Mouse (Mus musculus): Measurements from ENCODE around the gene Fam19a4. TPM values are rescaled to one million over a fixed set of nuclear protein-coding genes. Genes with fewer than 3 reads are reported as not detected.
A peak's percentile ranks its signal among the peaks of the same experiment; 100 is the strongest.

Gene Fam19a4
- polyA plus RNA-seq, 1 experiment from 2014 or later, result 0.08 TPM

DNA sequence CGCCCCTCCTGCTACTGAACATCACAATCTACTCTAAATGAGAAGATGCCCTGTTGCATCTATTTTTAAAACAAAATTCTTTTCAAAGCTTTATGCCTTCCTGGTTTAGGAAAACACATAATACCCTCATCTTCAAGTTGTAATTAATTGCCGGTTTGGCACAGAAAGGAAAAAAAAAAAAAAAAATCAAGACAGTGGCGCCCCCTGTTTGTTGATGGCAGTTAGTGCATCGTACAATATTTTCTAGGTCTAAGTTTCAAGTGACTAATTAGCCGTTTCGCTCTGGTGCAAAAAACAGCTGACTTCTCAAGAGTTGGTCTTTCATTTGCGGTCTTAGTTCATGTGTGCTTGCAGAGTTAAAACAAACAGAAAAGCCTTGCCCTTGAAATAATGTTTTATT, 207.1 kb downstream of the Fam19a4 start:
- DNase-seq (ENCODE audit: low spot score) (peak; percentile 7), ATAC-seq (replicated peaks; ENCODE audit: low FRiP score, low read depth) (no peak)
- no peaks in the 10 kb centered on the region for H3K4me1 ChIP-seq (replicated peaks; ENCODE audit: insufficient read depth, low read length)
- no peak overlapping the region for H3K9ac ChIP-seq (ENCODE audit: low read depth, low read length)
- H3K9me3 ChIP-seq (replicated peaks; ENCODE audit: low read length), result no peaks in the 10 kb centered on the region
- no peak overlapping the region for H3K4me3 ChIP-seq (replicated peaks; ENCODE audit: low read depth, low read length)
- peak; percentile 54 for TF ChIP-seq CTCF (IDR thresholded peaks at IDR 0.05; ENCODE audit: low read depth)
- H3K36me3 ChIP-seq (ENCODE audit: insufficient read depth, low read length), result no peaks in the 10 kb centered on the region
- H3K4me2 ChIP-seq (ENCODE audit: low read length), result no peak overlapping the region
- H3K27me3 ChIP-seq (ENCODE audit: insufficient read depth, low read length), result no peaks in the 10 kb centered on the region
- H3K27ac ChIP-seq, result no peak overlapping the region
- WGBS, result 67% methylated on average over 7 of the region's 7 CpGs

DNA sequence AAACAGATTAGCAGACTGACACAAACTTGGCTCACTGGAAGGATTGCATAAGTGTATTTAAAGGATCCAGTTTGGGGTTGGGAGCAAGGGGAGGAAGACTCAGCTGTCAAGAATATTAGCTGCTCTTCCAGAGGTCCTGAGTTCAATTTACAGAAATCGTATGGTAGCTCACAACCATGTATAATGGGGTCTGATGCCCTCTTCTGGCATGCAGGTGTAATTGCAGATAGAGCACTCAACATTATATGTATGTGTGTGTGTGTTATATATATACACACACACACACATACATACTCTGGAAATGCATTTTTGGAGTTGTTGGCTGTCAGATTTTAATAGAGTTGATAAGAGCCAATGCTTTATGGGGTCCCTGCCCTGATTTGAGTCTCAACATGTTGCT, 216.3 kb downstream of the Fam19a4 start:
- H3K36me3 ChIP-seq (ENCODE audit: insufficient read depth, low read length), result no peaks in the 10 kb centered on the region
- WGBS, result 57% methylated on average over 1 of the region's 1 CpGs

GRCm38 (mm10) chr6:96840634-96841033, 219.6 kb downstream of the Fam19a4 start:
- no peak for TF ChIP-seq CTCF (IDR thresholded peaks at IDR 0.05; ENCODE audit: low read depth)
- ATAC-seq (replicated peaks; ENCODE audit: low FRiP score, low read depth) (no peak), DNase-seq (ENCODE audit: low spot score) (no peak)
- Histone ChIP-seq H3K27me3 (ENCODE audit: insufficient read depth, low read length) (no peaks in the 10 kb centered on the region), H3K27ac (no peak overlapping the region), H3K9me3 (replicated peaks; ENCODE audit: low read length) (no peaks in the 10 kb centered on the region), H3K4me2 (ENCODE audit: low read length) (no peak overlapping the region), H3K9ac (ENCODE audit: low read depth, low read length) (no peak overlapping the region), H3K36me3 (ENCODE audit: insufficient read depth, low read length) (no peaks in the 10 kb centered on the region), H3K4me1 (replicated peaks; ENCODE audit: insufficient read depth, low read length) (no peaks in the 10 kb centered on the region), H3K4me3 (replicated peaks; ENCODE audit: low read depth, low read length) (no peak overlapping the region)
- 71% methylated on average over 3 of the region's 3 CpGs for WGBS

More for the DNA sequence above, 216.3 kb downstream of the Fam19a4 start:
- peak; percentile 17 for DNase-seq (ENCODE audit: low spot score)
- Histone ChIP-seq H3K4me1 (replicated peaks; ENCODE audit: insufficient read depth, low read length) (no peaks in the 10 kb centered on the region), H3K9me3 (replicated peaks; ENCODE audit: low read length) (no peaks in the 10 kb centered on the region), H3K27ac (no peak overlapping the region), H3K4me2 (ENCODE audit: low read length) (no peak overlapping the region), H3K4me3 (replicated peaks; ENCODE audit: low read depth, low read length) (no peak overlapping the region), H3K27me3 (ENCODE audit: insufficient read depth, low read length) (no peaks in the 10 kb centered on the region), H3K9ac (ENCODE audit: low read depth, low read length) (no peak overlapping the region)
- peak; percentile 67 for TF ChIP-seq CTCF (IDR thresholded peaks at IDR 0.05; ENCODE audit: low read depth)
- no peak for ATAC-seq (replicated peaks; ENCODE audit: low FRiP score, low read depth)

GRCm38 (mm10) chr6:96826626-96827025, 233.6 kb downstream of the Fam19a4 start:
- no peaks in the 10 kb centered on the region for H3K27me3 ChIP-seq (ENCODE audit: insufficient read depth, low read length)
- no peak overlapping the region for H3K27ac ChIP-seq
- TF ChIP-seq CTCF (IDR thresholded peaks at IDR 0.05; ENCODE audit: low read depth), result no peak
- DNase-seq (ENCODE audit: low spot score) (no peak), ATAC-seq (replicated peaks; ENCODE audit: low FRiP score, low read depth) (no peak)
- no peak overlapping the region for H3K4me3 ChIP-seq (replicated peaks; ENCODE audit: low read depth, low read length)
- no peaks in the 10 kb centered on the region for H3K9me3 ChIP-seq (replicated peaks; ENCODE audit: low read length)
- no peak overlapping the region for H3K4me2 ChIP-seq (ENCODE audit: low read length)
- no peak overlapping the region for H3K9ac ChIP-seq (ENCODE audit: low read depth, low read length)
- H3K36me3 ChIP-seq (ENCODE audit: insufficient read depth, low read length), result no peaks in the 10 kb centered on the region
- 76% methylated on average over 3 of the region's 3 CpGs for WGBS
- no peaks in the 10 kb centered on the region for H3K4me1 ChIP-seq (replicated peaks; ENCODE audit: insufficient read depth, low read length)

- TF ChIP-seq CTCF (IDR thresholded peaks at IDR 0.05; ENCODE audit: low read depth), result no peak
- Histone ChIP-seq H3K4me3 (replicated peaks; ENCODE audit: low read depth, low read length) (no peak overlapping the region), H3K9ac (ENCODE audit: low read depth, low read length) (no peak overlapping the region), H3K27me3 (ENCODE audit: insufficient read depth, low read length) (no peaks in the 10 kb centered on the region), H3K4me2 (ENCODE audit: low read length) (no peak overlapping the region), H3K4me1 (replicated peaks; ENCODE audit: insufficient read depth, low read length) (no peaks in the 10 kb centered on the region), H3K36me3 (ENCODE audit: insufficient read depth, low read length) (no peaks in the 10 kb centered on the region), H3K9me3 (replicated peaks; ENCODE audit: low read length) (no peaks in the 10 kb centered on the region), H3K27ac (no peak overlapping the region)
- DNase-seq (ENCODE audit: low spot score), result no peak
- ATAC-seq (replicated peaks; ENCODE audit: low FRiP score, low read depth), result no peak
- WGBS, result 66% methylated on average over 3 of the region's 3 CpGs
Measured at GRCm38 (mm10) chr6:96802981-96803380, 257.2 kb downstream of the Fam19a4 start.

DNA sequence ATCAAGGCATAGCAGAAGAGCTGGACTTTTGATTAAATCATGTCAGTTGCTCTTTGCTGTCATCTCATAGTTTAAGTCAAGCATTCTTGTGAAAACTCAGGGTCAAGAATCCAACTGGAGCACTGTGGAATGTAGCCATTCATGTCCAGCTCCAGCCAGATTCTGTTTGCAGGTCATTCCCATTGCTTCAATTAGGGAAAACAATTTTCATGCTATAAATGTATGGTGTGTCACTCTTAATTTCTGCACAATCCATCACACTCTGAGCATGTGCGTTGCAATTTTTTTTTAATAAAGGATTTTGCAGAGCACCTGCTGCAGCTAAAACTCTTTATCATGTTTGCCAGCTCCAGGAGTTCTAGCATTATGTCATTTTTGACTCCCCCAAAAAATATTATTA, 261.5 kb downstream of the Fam19a4 start:
- Histone ChIP-seq H3K27me3 (ENCODE audit: insufficient read depth, low read length) (no peaks in the 10 kb centered on the region), H3K4me2 (ENCODE audit: low read length) (no peak overlapping the region), H3K36me3 (ENCODE audit: insufficient read depth, low read length) (no peaks in the 10 kb centered on the region), H3K4me3 (replicated peaks; ENCODE audit: low read depth, low read length) (no peak overlapping the region), H3K9me3 (replicated peaks; ENCODE audit: low read length) (no peaks in the 10 kb centered on the region), H3K27ac (no peak overlapping the region), H3K9ac (ENCODE audit: low read depth, low read length) (no peak overlapping the region), H3K4me1 (replicated peaks; ENCODE audit: insufficient read depth, low read length) (no peaks in the 10 kb centered on the region)
- 98% methylated on average over 1 of the region's 1 CpGs for WGBS
- no peak for ATAC-seq (replicated peaks; ENCODE audit: low FRiP score, low read depth)
- TF ChIP-seq CTCF (IDR thresholded peaks at IDR 0.05; ENCODE audit: low read depth), result no peak
- DNase-seq (ENCODE audit: low spot score), result no peak

DNA sequence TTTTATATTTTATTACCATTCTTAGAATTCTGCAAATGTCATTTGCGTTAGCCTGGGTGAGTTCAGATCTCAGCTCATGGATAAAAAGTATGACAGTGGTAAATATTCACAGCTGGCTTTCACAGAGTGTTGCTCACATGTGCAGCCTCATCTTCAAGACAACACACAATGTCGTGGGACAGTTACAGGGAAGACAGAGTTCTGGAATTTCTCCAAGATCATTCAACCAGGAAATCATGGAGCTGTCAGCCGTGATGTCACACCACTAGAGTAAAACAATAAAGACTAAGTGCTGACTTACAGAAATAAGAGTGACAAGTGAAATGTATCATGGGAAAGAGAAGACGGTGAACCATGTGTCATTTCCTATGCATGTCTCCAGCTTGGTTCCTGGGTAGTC, 262.8 kb downstream of the Fam19a4 start:
- DNase-seq (ENCODE audit: low spot score) (no peak), ATAC-seq (replicated peaks; ENCODE audit: low FRiP score, low read depth) (no peak)
- no peaks in the 10 kb centered on the region for H3K27me3 ChIP-seq (ENCODE audit: insufficient read depth, low read length)
- 61% methylated on average over 4 of the region's 4 CpGs for WGBS
- no peak overlapping the region for H3K27ac ChIP-seq
- H3K4me2 ChIP-seq (ENCODE audit: low read length), result no peak overlapping the region
- no peak overlapping the region for H3K4me3 ChIP-seq (replicated peaks; ENCODE audit: low read depth, low read length)
- no peak for TF ChIP-seq CTCF (IDR thresholded peaks at IDR 0.05; ENCODE audit: low read depth)
- no peak overlapping the region for H3K9ac ChIP-seq (ENCODE audit: low read depth, low read length)
- no peaks in the 10 kb centered on the region for H3K4me1 ChIP-seq (replicated peaks; ENCODE audit: insufficient read depth, low read length)
- H3K36me3 ChIP-seq (ENCODE audit: insufficient read depth, low read length), result no peaks in the 10 kb centered on the region
- H3K9me3 ChIP-seq (replicated peaks; ENCODE audit: low read length), result no peaks in the 10 kb centered on the region

Other genes starting within 250 kb of the Fam19a4 start
- 12.8 and 14.4 TPM in 2 replicates for gene Eogt, start 88.8 kb upstream of the Fam19a4 start, polyA plus RNA-seq (2015; fragmentation: Nextera tagmentation; extraction: Ambion mirVana)
- gene Tmf1, start 118.7 kb upstream of the Fam19a4 start, polyA plus RNA-seq (2015; fragmentation: Nextera tagmentation; extraction: Ambion mirVana), result 48.6 and 50.7 TPM in 2 replicates
- 57.1 TPM in 2 replicates for gene Uba3, start 145.2 kb upstream of the Fam19a4 start, polyA plus RNA-seq (2015; fragmentation: Nextera tagmentation; extraction: Ambion mirVana)
- gene Arl6ip5, start 150.3 kb upstream of the Fam19a4 start, polyA plus RNA-seq (2015; fragmentation: Nextera tagmentation; extraction: Ambion mirVana), result 64.9 and 72.3 TPM in 2 replicates
- gene Lmod3, start 192.3 kb upstream of the Fam19a4 start, polyA plus RNA-seq (2015; fragmentation: Nextera tagmentation; extraction: Ambion mirVana), result 0.31 and 0.36 TPM in 2 replicates